Mouse (Mus musculus) hindbrain, postnatal 0 days (tissue): ENCODE results near the gene Tgfa. TPM values are rescaled to one million over a fixed set of nuclear protein-coding genes. Genes with fewer than 3 reads are reported as not detected.

Experiments
- ATAC-seq: fragments of 200-750 bp; cut with Nextera tagmentation; 2 replicates; pipeline ENCODE4 v1.8.0; 2017; ENCODE audit warnings: mild to moderate bottlenecking, moderate TSS enrichment, moderate library complexity
- DNase-seq: peaks from one replicate; pipeline ENCODE4 v3.0.0-alpha.2; 2015; ENCODE audit warnings: low spot score
- H3K27ac ChIP-seq: fragments of 300-500 bp; sonication (generic); 2 replicates; pipeline ENCODE4 v1.5.1; 2014; ENCODE audit warnings: mild to moderate bottlenecking
- H3K27me3 ChIP-seq: fragments of 300-500 bp; sonication (generic); 2 replicates; pipeline ENCODE4 v1.6.1; 2014; ENCODE audit warnings: low read length, mixed read lengths; ENCODE audit not compliant: insufficient read depth
- H3K36me3 ChIP-seq: fragments of 300-500 bp; sonication (generic); 2 replicates; pipeline ENCODE4 v1.6.1; 2014; ENCODE audit warnings: low read length, mixed read lengths; ENCODE audit not compliant: insufficient read depth
- H3K4me1 ChIP-seq: fragments of 300-500 bp; sonication (generic); 2 replicates; pipeline ENCODE4 v1.6.1; 2014; ENCODE audit warnings: antibody characterized with exemption, low read length, mixed read lengths; ENCODE audit not compliant: insufficient read depth
- H3K4me2 ChIP-seq: fragments of 300-500 bp; sonication (generic); 2 replicates; pipeline ENCODE4 v1.6.1; 2014; ENCODE audit warnings: low read depth, mild to moderate bottlenecking, low read length, moderate library complexity, mixed read lengths
- H3K4me3 ChIP-seq: fragments of 300-500 bp; sonication (generic); 2 replicates; pipeline ENCODE4 v1.5.1; 2014; ENCODE audit warnings: low read length
- H3K9ac ChIP-seq: fragments of 300-500 bp; sonication (generic); replicated peaks from 2 replicates; pipeline ENCODE4 v1.6.1; 2014; ENCODE audit warnings: mild to moderate bottlenecking, low read length, moderate library complexity, mixed read lengths
- H3K9me3 ChIP-seq: fragments of 300-500 bp; sonication (generic); 2 replicates; pipeline ENCODE4 v1.6.1; 2016; ENCODE audit warnings: low read length, mixed read lengths
- CTCF ChIP-seq: IDR thresholded peaks from 2 replicates; pipeline ENCODE4 v1.5.1; 2016; ENCODE audit warnings: antibody characterized with exemption, control low read depth, low read depth
- WGBS: fragments of 180-500 bp; shearing (Covaris S2); extraction: QIAGEN DNeasy Blood & Tissue Kit; methylation state at CpG from one replicate; pipeline ENCODE4 v1.1.7; 2014; 5-methylcytosine and 5-hydroxymethylcytosine counted together
- polyA plus RNA-seq: library from polyadenylated mRNA; unstranded; fragments of >200 nt; fragmentation: Nextera tagmentation; extraction: Ambion mirVana; gene quantifications from 2 replicates; pipeline ENCODE4 v1.2.1, GENCODE M21; 2015
- total RNA-seq: library from RNA; depleted of rRNA; stranded (reverse); fragments of >200 nt; gene quantifications from 2 replicates; pipeline ENCODE4 v1.2.3, GENCODE M21; 2014

Gene Tgfa
- total and polyA plus RNA-seq, 2 experiments from 2014 or later = 14.2 to 40.5 TPM

DNA sequence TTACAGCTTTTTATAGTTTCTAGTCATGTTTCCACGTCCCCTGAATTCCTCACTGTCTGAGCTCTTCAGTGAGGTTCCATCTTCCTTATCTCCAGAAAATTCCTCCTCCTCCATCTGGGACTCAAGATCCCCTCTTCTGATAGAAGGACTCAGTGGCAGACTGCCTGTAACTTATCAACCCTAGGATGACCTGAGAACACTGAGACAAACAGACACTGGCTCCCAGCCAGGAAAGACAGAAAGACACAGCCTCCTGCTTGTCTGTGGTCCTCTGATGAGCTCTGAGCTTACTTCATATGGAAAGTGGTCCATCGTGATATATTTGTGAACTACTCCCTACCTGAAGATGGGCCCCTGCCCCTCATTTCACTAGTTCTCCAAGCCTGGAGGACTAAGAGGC lies 40.5 kb upstream of the Tgfa start:
- H3K9me3 ChIP-seq = no peaks in the 10 kb centered on the region
- no peak overlapping the region for H3K4me3 ChIP-seq
- no peak overlapping the region for H3K27ac ChIP-seq
- DNase-seq (no peak), ATAC-seq (no peak)
- no peak for TF ChIP-seq CTCF
- H3K9ac ChIP-seq = no peak overlapping the region
- H3K4me2 ChIP-seq = no peak overlapping the region
- no peaks in the 10 kb centered on the region for H3K27me3 ChIP-seq
- no peaks in the 10 kb centered on the region for H3K36me3 ChIP-seq
- 78% methylated on average over 2 of the region's 2 CpGs for WGBS
- peaks cover 4% of the 10 kb centered on the region; the same call in 1 of the 2 replicates for H3K4me1 ChIP-seq

GRCm38 (mm10) chr6:86157253-86158234 lies 37.5 kb upstream of the Tgfa start:
- peaks cover 4% of the 10 kb centered on the region; the same call in 1 of the 2 replicates for H3K4me1 ChIP-seq
- peak; percentile 69 for ATAC-seq
- H3K36me3 ChIP-seq = no peaks in the 10 kb centered on the region
- 57% methylated on average over 17 of the region's 17 CpGs for WGBS
- 0 out of 2 replicates have a peak, but pooled peaks have one; percentile 13 for TF ChIP-seq CTCF
- no peak overlapping the region for H3K4me2 ChIP-seq
- H3K27me3 ChIP-seq = no peaks in the 10 kb centered on the region
- no peak overlapping the region for H3K9ac ChIP-seq
- H3K9me3 ChIP-seq = no peaks in the 10 kb centered on the region
- H3K27ac ChIP-seq = no peak overlapping the region
- no peak overlapping the region for H3K4me3 ChIP-seq
- DNase-seq = peak; percentile 71

DNA sequence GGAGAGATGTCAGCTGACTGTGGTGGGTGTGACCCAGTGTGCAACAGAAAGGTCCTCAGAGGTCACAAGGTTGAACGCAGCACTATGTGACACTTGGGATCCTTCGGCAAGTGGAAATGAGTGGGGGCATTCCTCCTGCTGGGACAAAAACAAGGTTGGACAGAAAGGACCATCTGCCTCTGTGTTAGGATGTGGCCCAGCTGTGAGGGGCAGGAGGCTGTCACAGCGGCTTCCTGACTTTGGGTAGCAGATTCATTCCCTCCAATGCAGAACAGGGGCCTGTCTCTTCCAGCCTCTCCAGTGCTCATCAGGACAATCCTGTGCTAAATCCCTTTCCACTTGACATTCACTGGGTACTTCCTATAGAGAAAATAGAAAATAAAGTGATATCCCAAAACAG lies 34.1 kb upstream of the Tgfa start:
- DNase-seq (no peak), ATAC-seq (no peak)
- no peak overlapping the region for H3K9ac ChIP-seq
- WGBS = 44% methylated on average over 3 of the region's 3 CpGs
- no peaks in the 10 kb centered on the region for H3K36me3 ChIP-seq
- no peaks in the 10 kb centered on the region for H3K9me3 ChIP-seq
- H3K4me2 ChIP-seq = no peak overlapping the region
- H3K27ac ChIP-seq = no peak overlapping the region
- H3K4me1 ChIP-seq = peaks cover 4% of the 10 kb centered on the region; the same call in 1 of the 2 replicates
- no peak for TF ChIP-seq CTCF
- no peak overlapping the region for H3K4me3 ChIP-seq
- no peaks in the 10 kb centered on the region for H3K27me3 ChIP-seq

DNA sequence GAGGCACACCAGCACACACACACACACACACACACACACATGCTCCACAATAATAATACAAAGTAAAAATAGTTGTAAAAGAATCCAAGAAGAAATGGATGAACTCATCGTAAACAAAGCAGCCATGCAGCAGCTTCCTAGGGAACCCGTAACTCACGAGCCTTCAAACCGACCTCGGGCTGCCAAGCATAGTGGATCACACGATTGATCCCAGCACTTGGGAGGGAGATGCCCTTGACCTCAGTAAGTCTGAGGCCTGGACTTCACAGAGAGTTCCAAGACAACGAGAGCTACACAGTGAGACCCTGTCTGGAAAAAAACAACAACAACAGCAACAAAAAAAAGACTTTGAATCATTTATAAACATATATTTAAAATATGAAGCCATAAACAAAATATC lies 33.4 kb upstream of the Tgfa start:
- no peak overlapping the region for H3K27ac ChIP-seq
- H3K4me3 ChIP-seq = no peak overlapping the region
- ATAC-seq = no peak
- no peak overlapping the region for H3K9ac ChIP-seq
- peaks cover 4% of the 10 kb centered on the region; the same call in 1 of the 2 replicates for H3K4me1 ChIP-seq
- no peaks in the 10 kb centered on the region for H3K36me3 ChIP-seq
- H3K4me2 ChIP-seq = no peak overlapping the region
- no peak for TF ChIP-seq CTCF
- H3K27me3 ChIP-seq = no peaks in the 10 kb centered on the region
- H3K9me3 ChIP-seq = no peaks in the 10 kb centered on the region
- DNase-seq = no peak
- 42% methylated on average over 7 of the region's 7 CpGs for WGBS

- H3K27ac ChIP-seq = no peak overlapping the region
- H3K4me1 ChIP-seq = no peaks in the 10 kb centered on the region
- ATAC-seq = no peak
- no peak overlapping the region for H3K4me2 ChIP-seq
- H3K9me3 ChIP-seq = no peaks in the 10 kb centered on the region
- DNase-seq = no peak
- no peak overlapping the region for H3K9ac ChIP-seq
- TF ChIP-seq CTCF = no peak
- H3K36me3 ChIP-seq = no peaks in the 10 kb centered on the region
- H3K4me3 ChIP-seq = no peak overlapping the region
- H3K27me3 ChIP-seq = no peaks in the 10 kb centered on the region
- 35% methylated on average over 3 of the region's 3 CpGs for WGBS
These were observed 31.0 kb upstream of the Tgfa start for GRCm38 (mm10) chr6:86164028-86164427.

DNA sequence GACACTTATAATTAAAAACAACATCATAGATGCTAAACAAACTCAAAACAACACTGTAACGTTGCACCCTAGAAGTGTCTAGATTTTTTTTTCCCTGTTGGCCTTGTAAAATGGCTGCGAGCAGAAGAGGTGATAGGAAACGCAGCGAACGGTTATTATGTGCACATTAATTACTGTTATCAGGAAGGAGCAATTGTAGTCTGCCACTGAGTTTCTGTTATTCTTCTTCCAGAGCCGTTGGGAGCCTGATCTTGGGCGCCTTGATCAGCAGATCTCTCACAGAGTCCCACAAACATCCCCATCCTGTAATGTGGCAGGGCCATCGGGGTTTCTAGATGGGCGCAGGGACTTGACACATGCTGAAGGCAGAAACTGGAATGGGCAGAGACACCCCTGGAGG lies 28.6 kb upstream of the Tgfa start:
- no peak overlapping the region for H3K4me2 ChIP-seq
- DNase-seq (no peak), ATAC-seq (no peak)
- TF ChIP-seq CTCF = no peak
- no peaks in the 10 kb centered on the region for H3K36me3 ChIP-seq
- H3K27ac ChIP-seq = no peak overlapping the region
- no peaks in the 10 kb centered on the region for H3K4me1 ChIP-seq
- H3K4me3 ChIP-seq = no peak overlapping the region
- no peaks in the 10 kb centered on the region for H3K27me3 ChIP-seq
- 81% methylated on average over 9 of the region's 9 CpGs for WGBS
- no peaks in the 10 kb centered on the region for H3K9me3 ChIP-seq
- no peak overlapping the region for H3K9ac ChIP-seq

GRCm38 (mm10) chr6:86167851-86168250 lies 27.2 kb upstream of the Tgfa start:
- no peak for DNase-seq
- no peak for ATAC-seq
- H3K4me2 ChIP-seq = no peak overlapping the region
- no peak overlapping the region for H3K4me3 ChIP-seq
- H3K4me1 ChIP-seq = no peaks in the 10 kb centered on the region
- no peaks in the 10 kb centered on the region for H3K27me3 ChIP-seq
- H3K36me3 ChIP-seq = no peaks in the 10 kb centered on the region
- 68% methylated on average over 5 of the region's 5 CpGs for WGBS
- no peak overlapping the region for H3K9ac ChIP-seq
- no peak overlapping the region for H3K27ac ChIP-seq
- no peak for TF ChIP-seq CTCF
- H3K9me3 ChIP-seq = no peaks in the 10 kb centered on the region
